Mouse (Mus musculus) hindbrain, postnatal 0 days (tissue): ENCODE results near the gene Mapk8ip1. TPM values are rescaled to one million over a fixed set of nuclear protein-coding genes. Genes with fewer than 3 reads are reported as not detected.

Source experiments
- ATAC-seq: fragments of 200-750 bp; cut with Nextera tagmentation; 2 replicates; pipeline ENCODE4 v1.8.0; 2017; ENCODE audit warnings: mild to moderate bottlenecking, moderate TSS enrichment, moderate library complexity
- DNase-seq: peaks from one replicate; pipeline ENCODE4 v3.0.0-alpha.2; 2015; ENCODE audit warnings: low spot score
- H3K27ac ChIP-seq: fragments of 300-500 bp; sonication (generic); 2 replicates; pipeline ENCODE4 v1.5.1; 2014; ENCODE audit warnings: mild to moderate bottlenecking
- H3K27me3 ChIP-seq: fragments of 300-500 bp; sonication (generic); 2 replicates; pipeline ENCODE4 v1.6.1; 2014; ENCODE audit warnings: low read length, mixed read lengths; ENCODE audit not compliant: insufficient read depth
- H3K36me3 ChIP-seq: fragments of 300-500 bp; sonication (generic); 2 replicates; pipeline ENCODE4 v1.6.1; 2014; ENCODE audit warnings: low read length, mixed read lengths; ENCODE audit not compliant: insufficient read depth
- H3K4me1 ChIP-seq: fragments of 300-500 bp; sonication (generic); 2 replicates; pipeline ENCODE4 v1.6.1; 2014; ENCODE audit warnings: antibody characterized with exemption, low read length, mixed read lengths; ENCODE audit not compliant: insufficient read depth
- H3K4me2 ChIP-seq: fragments of 300-500 bp; sonication (generic); 2 replicates; pipeline ENCODE4 v1.6.1; 2014; ENCODE audit warnings: low read depth, mild to moderate bottlenecking, low read length, moderate library complexity, mixed read lengths
- H3K4me3 ChIP-seq: fragments of 300-500 bp; sonication (generic); 2 replicates; pipeline ENCODE4 v1.5.1; 2014; ENCODE audit warnings: low read length
- H3K9ac ChIP-seq: fragments of 300-500 bp; sonication (generic); replicated peaks from 2 replicates; pipeline ENCODE4 v1.6.1; 2014; ENCODE audit warnings: mild to moderate bottlenecking, low read length, moderate library complexity, mixed read lengths
- H3K9me3 ChIP-seq: fragments of 300-500 bp; sonication (generic); 2 replicates; pipeline ENCODE4 v1.6.1; 2016; ENCODE audit warnings: low read length, mixed read lengths
- CTCF ChIP-seq: IDR thresholded peaks from 2 replicates; pipeline ENCODE4 v1.5.1; 2016; ENCODE audit warnings: antibody characterized with exemption, control low read depth, low read depth
- WGBS: fragments of 180-500 bp; shearing (Covaris S2); extraction: QIAGEN DNeasy Blood & Tissue Kit; methylation state at CpG from one replicate; pipeline ENCODE4 v1.1.7; 2014; 5-methylcytosine and 5-hydroxymethylcytosine counted together
- polyA plus RNA-seq: library from polyadenylated mRNA; unstranded; fragments of >200 nt; fragmentation: Nextera tagmentation; extraction: Ambion mirVana; gene quantifications from 2 replicates; pipeline ENCODE4 v1.2.1, GENCODE M21; 2015
- total RNA-seq: library from RNA; depleted of rRNA; stranded (reverse); fragments of >200 nt; gene quantifications from 2 replicates; pipeline ENCODE4 v1.2.3, GENCODE M21; 2014; rRNA removed

Mapk8ip1 gene
- total RNA-seq (361 and 373 TPM in 2 replicates), polyA plus RNA-seq (177 and 182 TPM in 2 replicates)

DNA sequence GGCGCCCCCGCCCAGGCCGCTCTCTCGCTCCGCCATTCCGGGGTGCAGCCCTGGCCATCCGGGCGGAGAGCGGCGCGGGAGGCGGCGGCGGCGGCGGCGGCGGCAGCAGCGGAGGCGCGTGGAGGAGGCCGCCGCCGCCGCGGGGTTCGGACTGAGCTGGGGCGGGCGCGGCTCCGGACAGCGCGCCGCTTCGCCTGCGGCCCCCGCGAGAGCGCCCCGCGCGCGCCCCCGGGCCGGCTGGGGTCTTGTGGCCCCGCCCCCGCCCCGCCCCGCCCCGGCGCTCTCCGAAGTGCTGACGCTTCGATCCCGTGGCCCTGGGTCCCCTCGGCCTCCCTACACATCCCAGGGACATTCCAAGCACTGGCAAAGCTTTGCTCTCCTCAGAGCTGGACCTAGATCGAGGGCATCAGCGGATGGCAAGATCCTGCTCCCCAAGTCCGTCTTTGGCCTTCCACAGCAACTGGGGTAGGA lies at the start of gene Mapk8ip1:
Gene Mapk8ip1, minus strand, starts transcription at position 173 of the 471 bp plus-strand sequence.
- TF ChIP-seq CTCF = no peak
- no peaks in the 10 kb centered on the region for H3K9me3 ChIP-seq
- WGBS = under 1% methylated on average over 35 of the region's 59 CpGs
- peaks cover 19% of the 10 kb centered on the region for H3K4me1 ChIP-seq
- peak within 1 kb of the TSS; percentile 86 for H3K27ac ChIP-seq
- peak within 1 kb of the TSS; percentile 92 for H3K9ac ChIP-seq
- ATAC-seq (peak; percentile 68), DNase-seq (peak; percentile 79)
- no peaks in the 10 kb centered on the region for H3K27me3 ChIP-seq
- H3K4me3 ChIP-seq = peak within 1 kb of the TSS; percentile 79
- H3K36me3 ChIP-seq = peaks cover 17% of the 10 kb centered on the region
- H3K4me2 ChIP-seq = peak within 1 kb of the TSS; percentile 81

GRCm38 (mm10) chr2:92447121-92447740 lies 46.2 kb upstream of the Mapk8ip1 start:
- no peak overlapping the region for H3K9ac ChIP-seq
- H3K4me2 ChIP-seq = no peak overlapping the region
- WGBS = 68% methylated on average over 7 of the region's 7 CpGs
- H3K9me3 ChIP-seq = no peaks in the 10 kb centered on the region
- H3K27ac ChIP-seq = no peak overlapping the region
- no peak for ATAC-seq
- no peak overlapping the region for H3K4me3 ChIP-seq
- DNase-seq = no peak
- peak; percentile 42 for TF ChIP-seq CTCF
- no peaks in the 10 kb centered on the region for H3K27me3 ChIP-seq
- H3K4me1 ChIP-seq = no peaks in the 10 kb centered on the region
- no peaks in the 10 kb centered on the region for H3K36me3 ChIP-seq

- no peak overlapping the region for H3K4me2 ChIP-seq
- H3K4me1 ChIP-seq = no peaks in the 10 kb centered on the region
- H3K36me3 ChIP-seq = no peaks in the 10 kb centered on the region
- no peaks in the 10 kb centered on the region for H3K9me3 ChIP-seq
- H3K27ac ChIP-seq = no peak overlapping the region
- peak; percentile 37 for DNase-seq
- H3K4me3 ChIP-seq = no peak overlapping the region
- H3K27me3 ChIP-seq = no peaks in the 10 kb centered on the region
- H3K9ac ChIP-seq = no peak overlapping the region
- ATAC-seq = 0 out of 2 replicates have a peak, but pooled peaks have one; percentile 20
- no peak for TF ChIP-seq CTCF
- WGBS = 51% methylated on average over 8 of the region's 8 CpGs
Measured at GRCm38 (mm10) chr2:92446656-92447055, 45.6 kb upstream of the Mapk8ip1 start.

GRCm38 (mm10) chr2:92445890-92446289 lies 44.8 kb upstream of the Mapk8ip1 start:
- TF ChIP-seq CTCF = no peak
- DNase-seq (no peak), ATAC-seq (no peak)
- H3K4me2 ChIP-seq = no peak overlapping the region
- H3K9ac ChIP-seq = no peak overlapping the region
- H3K4me3 ChIP-seq = no peak overlapping the region
- no peaks in the 10 kb centered on the region for H3K27me3 ChIP-seq
- H3K4me1 ChIP-seq = no peaks in the 10 kb centered on the region
- WGBS = 43% methylated on average over 9 of the region's 9 CpGs
- H3K27ac ChIP-seq = no peak overlapping the region
- H3K9me3 ChIP-seq = no peaks in the 10 kb centered on the region
- H3K36me3 ChIP-seq = no peaks in the 10 kb centered on the region

- DNase-seq (no peak), ATAC-seq (no peak)
- no peak overlapping the region for H3K4me2 ChIP-seq
- H3K36me3 ChIP-seq = no peaks in the 10 kb centered on the region
- 54% methylated on average over 4 of the region's 4 CpGs for WGBS
- H3K27ac ChIP-seq = no peak overlapping the region
- TF ChIP-seq CTCF = no peak
- H3K4me3 ChIP-seq = no peak overlapping the region
- H3K9ac ChIP-seq = no peak overlapping the region
- H3K9me3 ChIP-seq = no peaks in the 10 kb centered on the region
- no peaks in the 10 kb centered on the region for H3K4me1 ChIP-seq
- no peaks in the 10 kb centered on the region for H3K27me3 ChIP-seq
Measured at GRCm38 (mm10) chr2:92444376-92444775, 43.3 kb upstream of the Mapk8ip1 start.

- Histone ChIP-seq H3K4me1 (no peaks in the 10 kb centered on the region), H3K4me3 (no peak overlapping the region), H3K27ac (no peak overlapping the region), H3K9me3 (no peaks in the 10 kb centered on the region), H3K4me2 (no peak overlapping the region), H3K36me3 (no peaks in the 10 kb centered on the region), H3K9ac (no peak overlapping the region), H3K27me3 (no peaks in the 10 kb centered on the region)
- no peak for DNase-seq
- TF ChIP-seq CTCF = no peak
- WGBS = 78% methylated on average over 4 of the region's 4 CpGs
- no peak for ATAC-seq
Measured at GRCm38 (mm10) chr2:92443313-92443712, 42.2 kb upstream of the Mapk8ip1 start.

DNA sequence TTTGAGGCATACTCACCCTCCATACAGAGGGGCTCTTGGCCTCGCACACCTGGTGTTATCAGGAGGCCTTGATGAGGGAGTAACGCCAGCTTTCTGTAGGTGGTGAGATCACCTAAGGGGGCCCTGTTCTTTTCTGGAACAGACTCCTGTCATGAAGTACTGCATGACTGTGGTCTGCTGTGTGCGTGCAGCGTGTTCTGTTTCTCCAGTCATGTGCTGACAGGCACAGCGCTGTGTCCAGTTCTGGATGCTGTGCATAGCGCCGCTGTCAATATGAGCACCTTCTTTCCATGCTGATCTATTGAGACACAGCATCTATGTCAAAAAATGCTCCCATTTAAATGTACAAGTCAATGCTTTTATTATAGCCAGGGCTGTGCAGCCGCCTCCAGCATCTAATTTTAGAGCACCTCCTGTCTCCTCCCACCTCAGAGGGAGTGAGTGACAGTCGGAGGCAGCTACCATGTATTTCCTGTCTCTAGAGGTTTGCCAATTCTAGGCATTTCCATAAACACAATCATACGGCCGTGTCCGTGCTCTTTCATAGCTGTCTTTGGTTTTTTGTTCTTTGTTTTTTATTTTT lies 41.4 kb upstream of the Mapk8ip1 start:
- no peak overlapping the region for H3K4me3 ChIP-seq
- H3K4me2 ChIP-seq = no peak overlapping the region
- no peaks in the 10 kb centered on the region for H3K27me3 ChIP-seq
- ATAC-seq (0 out of 2 replicates have a peak, but pooled peaks have one; percentile 31), DNase-seq (no peak)
- H3K36me3 ChIP-seq = no peaks in the 10 kb centered on the region
- H3K27ac ChIP-seq = no peak overlapping the region
- WGBS = 65% methylated on average over 12 of the region's 12 CpGs
- H3K9me3 ChIP-seq = no peaks in the 10 kb centered on the region
- no peak for TF ChIP-seq CTCF
- no peak overlapping the region for H3K9ac ChIP-seq
- no peaks in the 10 kb centered on the region for H3K4me1 ChIP-seq
